Mouse (Mus musculus) forebrain, embryonic 12.5 days (tissue): Measurements from ENCODE around the gene Tmem131. TPM values are rescaled to one million over a fixed set of nuclear protein-coding genes. Genes with fewer than 3 reads are reported as not detected.

Source experiments
- ATAC-seq: fragments of 200-750 bp; cut with Nextera tagmentation; 2 replicates; pipeline ENCODE4 v1.8.0; 2017; ENCODE audit warnings: moderate TSS enrichment; ENCODE audit not compliant: low FRiP score
- H3K27ac ChIP-seq: fragments of 300-500 bp; sonication (generic); 2 replicates; pipeline ENCODE4 v1.5.1; 2016; ENCODE audit warnings: mild to moderate bottlenecking
- H3K27me3 ChIP-seq: fragments of 300-500 bp; sonication (generic); 2 replicates; pipeline ENCODE4 v1.6.1; 2016; ENCODE audit warnings: mild to moderate bottlenecking
- H3K36me3 ChIP-seq: fragments of 300-500 bp; sonication (generic); replicated peaks from 2 replicates; pipeline ENCODE4 v1.6.1; 2016; ENCODE audit warnings: mild to moderate bottlenecking
- H3K4me1 ChIP-seq: fragments of 300-500 bp; sonication (generic); 2 replicates; pipeline ENCODE4 v1.6.1; 2016
- H3K4me2 ChIP-seq: fragments of 300-500 bp; sonication (generic); 2 replicates; pipeline ENCODE4 v1.6.1; 2016; ENCODE audit warnings: mild to moderate bottlenecking, moderate library complexity
- H3K4me3 ChIP-seq: fragments of 300-500 bp; sonication (generic); replicated peaks from 2 replicates; pipeline ENCODE4 v1.5.1; 2016; ENCODE audit warnings: mild to moderate bottlenecking
- H3K9ac ChIP-seq: fragments of 300-500 bp; sonication (generic); 2 replicates; pipeline ENCODE4 v1.6.1; 2016; ENCODE audit warnings: mild to moderate bottlenecking
- H3K9me3 ChIP-seq: fragments of 300-500 bp; sonication (generic); 2 replicates; pipeline ENCODE4 v1.6.1; 2016
- WGBS: fragments of 180-500 bp; shearing (Covaris S2); methylation state at CpG from one replicate; pipeline ENCODE4 v1.1.7; 2016; 5-methylcytosine and 5-hydroxymethylcytosine counted together
- polyA plus RNA-seq: library from polyadenylated mRNA; unstranded; fragments of >200 nt; fragmentation: Nextera tagmentation; extraction: Ambion mirVana; gene quantifications from 2 replicates; pipeline ENCODE4 v1.2.1, GENCODE M21; 2016

Gene Tmem131
- polyA plus RNA-seq, result 19.6 and 20.4 TPM in 2 replicates

- Histone ChIP-seq H3K36me3 (no peaks in the 10 kb centered on the region), H3K9ac (no peak within 1 kb of the TSS), H3K4me1 (peaks cover 7% of the 10 kb centered on the region), H3K27me3 (no peaks in the 10 kb centered on the region), H3K4me2 (no peak within 1 kb of the TSS), H3K9me3 (no peaks in the 10 kb centered on the region), H3K27ac (no peak within 1 kb of the TSS), H3K4me3 (no peak within 1 kb of the TSS)
- 69% methylated on average over 5 of the region's 5 CpGs for WGBS
- ATAC-seq, result no peak
Measured at GRCm38 (mm10) chr1:36943653-36944052, at the start of gene Tmem131. Gene Tmem131 (minus strand): TSS chr1:36943666.

- peaks cover 18% of the 10 kb centered on the region for H3K27me3 ChIP-seq
- no peaks in the 10 kb centered on the region for H3K36me3 ChIP-seq
- peaks cover 22% of the 10 kb centered on the region for H3K4me1 ChIP-seq
- no peak overlapping the region for H3K4me3 ChIP-seq
- ATAC-seq, result no peak
- 85% methylated on average over 6 of the region's 6 CpGs for WGBS
- H3K9ac ChIP-seq, result no peak overlapping the region
- no peak overlapping the region for H3K4me2 ChIP-seq
- no peak overlapping the region for H3K27ac ChIP-seq
- no peaks in the 10 kb centered on the region for H3K9me3 ChIP-seq
Measured at GRCm38 (mm10) chr1:36988561-36988960, 45.1 kb upstream of the Tmem131 start.

- Histone ChIP-seq H3K4me1 (peaks cover 22% of the 10 kb centered on the region), H3K36me3 (no peaks in the 10 kb centered on the region), H3K27ac (no peak overlapping the region), H3K9ac (no peak overlapping the region), H3K4me3 (no peak overlapping the region), H3K9me3 (no peaks in the 10 kb centered on the region), H3K27me3 (peaks cover 18% of the 10 kb centered on the region), H3K4me2 (no peak overlapping the region)
- ATAC-seq, result no peak
- 82% methylated on average over 6 of the region's 6 CpGs for WGBS
Measured at GRCm38 (mm10) chr1:36988161-36988560, 44.7 kb upstream of the Tmem131 start.

- Histone ChIP-seq H3K4me2 (no peak overlapping the region), H3K9me3 (no peaks in the 10 kb centered on the region), H3K36me3 (no peaks in the 10 kb centered on the region), H3K9ac (no peak overlapping the region), H3K27me3 (peaks cover 18% of the 10 kb centered on the region), H3K4me3 (no peak overlapping the region), H3K4me1 (peaks cover 22% of the 10 kb centered on the region), H3K27ac (no peak overlapping the region)
- WGBS, result 75% methylated on average over 10 of the region's 10 CpGs
- no peak for ATAC-seq
Measured at GRCm38 (mm10) chr1:36987172-36988148, 44.0 kb upstream of the Tmem131 start.

GRCm38 (mm10) chr1:36986396-36987160 lies 43.1 kb upstream of the Tmem131 start:
- H3K27ac ChIP-seq, result no peak overlapping the region
- peaks cover 22% of the 10 kb centered on the region for H3K4me1 ChIP-seq
- H3K4me2 ChIP-seq, result no peak overlapping the region
- no peak for ATAC-seq
- 28% methylated on average over 14 of the region's 14 CpGs for WGBS
- no peaks in the 10 kb centered on the region for H3K36me3 ChIP-seq
- no peak overlapping the region for H3K9ac ChIP-seq
- H3K4me3 ChIP-seq, result no peak overlapping the region
- no peaks in the 10 kb centered on the region for H3K9me3 ChIP-seq
- H3K27me3 ChIP-seq, result peaks cover 18% of the 10 kb centered on the region

GRCm38 (mm10) chr1:36985896-36986295 lies 42.4 kb upstream of the Tmem131 start:
- 10% methylated on average over 6 of the region's 6 CpGs for WGBS
- Histone ChIP-seq H3K4me3 (no peak overlapping the region), H3K27ac (no peak overlapping the region), H3K4me1 (peaks cover 22% of the 10 kb centered on the region), H3K9ac (no peak overlapping the region), H3K27me3 (peaks cover 18% of the 10 kb centered on the region), H3K4me2 (no peak overlapping the region), H3K36me3 (no peaks in the 10 kb centered on the region), H3K9me3 (no peaks in the 10 kb centered on the region)
- ATAC-seq, result no peak

- ATAC-seq, result no peak
- peaks cover 22% of the 10 kb centered on the region for H3K4me1 ChIP-seq
- no peak overlapping the region for H3K4me3 ChIP-seq
- H3K9ac ChIP-seq, result no peak overlapping the region
- 20% methylated on average over 6 of the region's 6 CpGs for WGBS
- H3K27ac ChIP-seq, result peak overlapping the region; percentile 20; the same call in 1 of the 2 replicates
- no peaks in the 10 kb centered on the region for H3K36me3 ChIP-seq
- H3K4me2 ChIP-seq, result no peak overlapping the region
- H3K27me3 ChIP-seq, result peaks cover 18% of the 10 kb centered on the region
- H3K9me3 ChIP-seq, result no peaks in the 10 kb centered on the region
Measured at GRCm38 (mm10) chr1:36984406-36984805, 40.9 kb upstream of the Tmem131 start.

- ATAC-seq, result no peak
- peaks cover 18% of the 10 kb centered on the region for H3K27me3 ChIP-seq
- H3K9me3 ChIP-seq, result no peaks in the 10 kb centered on the region
- WGBS, result 29% methylated on average over 4 of the region's 4 CpGs
- no peaks in the 10 kb centered on the region for H3K36me3 ChIP-seq
- no peak overlapping the region for H3K4me3 ChIP-seq
- H3K4me2 ChIP-seq, result no peak overlapping the region
- H3K4me1 ChIP-seq, result peaks cover 22% of the 10 kb centered on the region
- H3K27ac ChIP-seq, result no peak overlapping the region
- H3K9ac ChIP-seq, result no peak overlapping the region
Measured at GRCm38 (mm10) chr1:36983754-36984153, 40.3 kb upstream of the Tmem131 start.

- Histone ChIP-seq H3K27me3 (peaks cover 18% of the 10 kb centered on the region), H3K36me3 (no peaks in the 10 kb centered on the region), H3K4me2 (no peak overlapping the region), H3K4me3 (no peak overlapping the region), H3K4me1 (peaks cover 22% of the 10 kb centered on the region), H3K9me3 (no peaks in the 10 kb centered on the region), H3K27ac (no peak overlapping the region), H3K9ac (no peak overlapping the region)
- 87% methylated on average over 9 of the region's 9 CpGs for WGBS
- ATAC-seq, result no peak
Measured at GRCm38 (mm10) chr1:36982191-36982961, 38.9 kb upstream of the Tmem131 start.

GRCm38 (mm10) chr1:36976770-36977169 lies 33.3 kb upstream of the Tmem131 start:
- Histone ChIP-seq H3K4me3 (no peak overlapping the region), H3K36me3 (no peaks in the 10 kb centered on the region), H3K27me3 (no peaks in the 10 kb centered on the region), H3K9ac (no peak overlapping the region), H3K9me3 (0 out of 2 replicates have a peak, but pooled peaks cover 3% of the 10 kb centered on the region), H3K27ac (no peak overlapping the region), H3K4me1 (no peaks in the 10 kb centered on the region), H3K4me2 (no peak overlapping the region)
- 93% methylated on average over 4 of the region's 4 CpGs for WGBS
- no peak for ATAC-seq

- no peak for ATAC-seq
- Histone ChIP-seq H3K4me1 (no peaks in the 10 kb centered on the region), H3K4me2 (no peak overlapping the region), H3K27me3 (no peaks in the 10 kb centered on the region), H3K9ac (no peak overlapping the region), H3K9me3 (0 out of 2 replicates have a peak, but pooled peaks cover 3% of the 10 kb centered on the region), H3K27ac (no peak overlapping the region), H3K36me3 (no peaks in the 10 kb centered on the region), H3K4me3 (no peak overlapping the region)
- WGBS, result 86% methylated on average over 3 of the region's 3 CpGs
Measured at GRCm38 (mm10) chr1:36970918-36971617, 27.6 kb upstream of the Tmem131 start.
